Mouse (Mus musculus): ENCODE results near the gene Mettl26. TPM values are rescaled to one million over a fixed set of nuclear protein-coding genes. Genes with fewer than 3 reads are reported as not detected.
A peak's percentile ranks its signal among the peaks of the same experiment; 100 is the strongest.

The Mettl26 gene
- polyA plus RNA-seq, 2 experiments: 52.0 to 62.9 TPM

DNA sequence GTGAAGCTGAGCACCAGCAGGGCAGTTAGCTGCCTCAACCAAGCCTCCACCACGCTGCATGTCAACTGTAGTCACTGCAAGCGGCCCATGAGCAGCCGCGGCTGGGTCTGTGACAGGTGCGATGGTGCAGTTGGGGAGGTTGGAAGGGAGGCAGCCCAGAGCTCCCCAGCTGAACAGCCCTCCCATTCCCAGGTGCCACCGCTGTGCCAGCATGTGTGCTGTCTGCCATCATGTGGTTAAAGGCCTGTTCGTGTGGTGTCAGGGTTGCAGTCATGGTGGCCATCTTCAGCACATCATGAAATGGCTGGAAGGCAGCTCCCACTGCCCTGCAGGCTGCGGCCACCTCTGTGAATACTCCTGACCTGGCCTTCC is 46.7 kb upstream of the Mettl26 start:
- Histone ChIP-seq H3K36me3 (ENCODE audit: control insufficient read depth, insufficient read depth, low read length) (peaks cover 41% of the 10 kb centered on the region), H3K9me3 (ENCODE audit: control insufficient read depth, low read length) (no peaks in the 10 kb centered on the region), H3K4me3 (replicated peaks; ENCODE audit: low read length) (peak overlapping the region; percentile 67), H3K27me3 (ENCODE audit: control insufficient read depth, insufficient read depth, low read length) (no peaks in the 10 kb centered on the region), H3K4me2 (replicated peaks; ENCODE audit: low read depth, low read length, severe bottlenecking) (peak overlapping the region; percentile 79), H3K9ac (ENCODE audit: low read depth, low read length, severe bottlenecking) (peak overlapping the region; percentile 73; the same call in 1 of the 2 replicates), H3K4me1 (ENCODE audit: control insufficient read depth, insufficient read depth, low read length) (peaks cover 34% of the 10 kb centered on the region), H3K27ac (replicated peaks; ENCODE audit: low read depth, low read length) (peak overlapping the region; percentile 81; the same call in 1 of the 2 replicates)
- TF ChIP-seq POLR2A (IDR thresholded peaks at IDR 0.05; ENCODE audit: borderline replicate concordance, extremely low read depth, insufficient read depth, insufficient read length): no peak
- no peak for DNase-seq (ENCODE audit: low spot score)
- no peak for ATAC-seq (ENCODE audit: low FRiP score, low read depth)
- 88% methylated on average over 8 of the region's 8 CpGs for WGBS

DNA sequence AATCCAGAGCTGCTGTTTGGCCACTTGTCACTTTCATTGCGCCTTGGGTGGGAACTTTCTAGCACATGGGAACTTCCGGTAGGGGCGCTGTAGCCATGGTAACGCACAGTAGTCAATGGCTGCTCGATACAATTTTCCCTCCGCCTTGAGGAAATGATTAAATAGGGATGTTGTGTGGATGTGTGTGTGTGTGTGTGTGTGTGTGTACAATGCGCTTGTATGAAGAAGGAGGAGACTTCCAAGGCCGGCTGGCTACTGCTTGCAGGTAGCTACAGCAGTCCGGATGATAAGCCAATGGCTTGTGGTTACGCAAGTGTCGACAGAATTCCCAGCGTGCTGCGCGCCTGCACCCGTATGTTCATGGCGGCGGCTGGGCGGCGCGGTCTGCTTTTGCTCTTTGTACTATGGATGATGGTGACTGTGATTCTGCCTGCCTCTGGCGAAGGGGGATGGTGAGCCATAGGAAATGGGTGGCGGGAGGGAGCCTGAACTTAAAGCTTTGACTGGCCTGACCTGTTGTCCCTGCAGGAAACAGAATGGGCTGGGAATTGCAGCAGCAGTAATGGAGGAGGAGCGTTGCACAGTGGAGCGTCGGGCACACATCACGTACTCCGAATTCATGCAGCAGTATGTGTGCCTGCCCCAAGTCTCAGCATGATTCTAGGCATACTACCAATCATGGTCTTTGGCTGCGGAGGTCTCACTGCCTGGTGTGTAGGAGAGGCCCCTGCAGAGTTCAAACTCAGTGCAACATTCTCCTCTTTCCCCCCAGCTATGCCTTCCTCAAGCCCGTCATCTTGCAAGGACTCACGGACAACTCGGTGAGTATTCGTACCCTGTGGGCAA is 45.9 kb upstream of the Mettl26 start, which contains the start of gene Jmjd8:
Jmjd8 (plus strand) TSS at position 156 of the 846 bp plus-strand sequence.
- H3K36me3 ChIP-seq (ENCODE audit: control insufficient read depth, insufficient read depth, low read length): peaks cover 41% of the 10 kb centered on the region
- no peaks in the 10 kb centered on the region for H3K9me3 ChIP-seq (ENCODE audit: control insufficient read depth, low read length)
- WGBS: 2% methylated on average over 32 of the region's 32 CpGs
- TF ChIP-seq POLR2A (IDR thresholded peaks at IDR 0.05; ENCODE audit: borderline replicate concordance, extremely low read depth, insufficient read depth, insufficient read length): peak; percentile 63; the same call in 1 of the 2 replicates
- H3K4me2 ChIP-seq (replicated peaks; ENCODE audit: low read depth, low read length, severe bottlenecking): peak within 1 kb of the TSS; percentile 79
- DNase-seq (ENCODE audit: low spot score) (peak; percentile 87), ATAC-seq (ENCODE audit: low FRiP score, low read depth) (peak; percentile 54)
- peaks cover 36% of the 10 kb centered on the region for H3K4me1 ChIP-seq (ENCODE audit: control insufficient read depth, insufficient read depth, low read length)
- peak within 1 kb of the TSS; percentile 67 for H3K4me3 ChIP-seq (replicated peaks; ENCODE audit: low read length)
- H3K27ac ChIP-seq (replicated peaks; ENCODE audit: low read depth, low read length): peak within 1 kb of the TSS; percentile 81
- H3K27me3 ChIP-seq (ENCODE audit: control insufficient read depth, insufficient read depth, low read length): no peaks in the 10 kb centered on the region
- H3K9ac ChIP-seq (ENCODE audit: low read depth, low read length, severe bottlenecking): peak within 1 kb of the TSS; percentile 73

DNA sequence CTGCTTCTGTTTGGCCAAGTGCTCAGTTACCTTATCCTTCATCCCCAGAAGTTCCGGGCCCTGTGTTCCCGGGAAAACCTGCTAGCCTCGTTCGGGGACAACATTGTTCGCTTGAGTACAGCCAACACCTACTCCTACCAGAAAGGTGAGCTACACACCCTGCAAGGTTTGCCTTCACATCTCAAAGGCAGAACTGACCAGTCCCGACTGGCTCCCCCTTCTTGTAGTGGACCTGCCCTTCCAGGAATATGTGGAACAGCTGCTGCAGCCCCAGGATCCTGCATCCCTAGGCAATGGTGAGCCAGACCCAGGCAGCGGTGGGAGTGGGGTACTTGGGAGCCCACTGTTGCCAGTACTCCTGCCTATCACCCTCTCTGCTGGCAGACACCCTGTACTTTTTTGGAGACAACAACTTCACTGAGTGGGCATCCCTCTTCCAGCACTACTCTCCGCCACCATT is 45.3 kb upstream of the Mettl26 start:
- TF ChIP-seq POLR2A (IDR thresholded peaks at IDR 0.05; ENCODE audit: borderline replicate concordance, extremely low read depth, insufficient read depth, insufficient read length): no peak
- H3K27me3 ChIP-seq (ENCODE audit: control insufficient read depth, insufficient read depth, low read length): no peaks in the 10 kb centered on the region
- H3K36me3 ChIP-seq (ENCODE audit: control insufficient read depth, insufficient read depth, low read length): peaks cover 41% of the 10 kb centered on the region
- H3K27ac ChIP-seq (replicated peaks; ENCODE audit: low read depth, low read length): peak overlapping the region; percentile 81
- no peaks in the 10 kb centered on the region for H3K9me3 ChIP-seq (ENCODE audit: control insufficient read depth, low read length)
- peak overlapping the region; percentile 79 for H3K4me2 ChIP-seq (replicated peaks; ENCODE audit: low read depth, low read length, severe bottlenecking)
- ATAC-seq (ENCODE audit: low FRiP score, low read depth): no peak
- DNase-seq (ENCODE audit: low spot score): no peak
- WGBS: 42% methylated on average over 8 of the region's 8 CpGs
- H3K9ac ChIP-seq (ENCODE audit: low read depth, low read length, severe bottlenecking): peak overlapping the region; percentile 73
- H3K4me3 ChIP-seq (replicated peaks; ENCODE audit: low read length): peak overlapping the region; percentile 67
- peaks cover 36% of the 10 kb centered on the region for H3K4me1 ChIP-seq (ENCODE audit: control insufficient read depth, insufficient read depth, low read length)

DNA sequence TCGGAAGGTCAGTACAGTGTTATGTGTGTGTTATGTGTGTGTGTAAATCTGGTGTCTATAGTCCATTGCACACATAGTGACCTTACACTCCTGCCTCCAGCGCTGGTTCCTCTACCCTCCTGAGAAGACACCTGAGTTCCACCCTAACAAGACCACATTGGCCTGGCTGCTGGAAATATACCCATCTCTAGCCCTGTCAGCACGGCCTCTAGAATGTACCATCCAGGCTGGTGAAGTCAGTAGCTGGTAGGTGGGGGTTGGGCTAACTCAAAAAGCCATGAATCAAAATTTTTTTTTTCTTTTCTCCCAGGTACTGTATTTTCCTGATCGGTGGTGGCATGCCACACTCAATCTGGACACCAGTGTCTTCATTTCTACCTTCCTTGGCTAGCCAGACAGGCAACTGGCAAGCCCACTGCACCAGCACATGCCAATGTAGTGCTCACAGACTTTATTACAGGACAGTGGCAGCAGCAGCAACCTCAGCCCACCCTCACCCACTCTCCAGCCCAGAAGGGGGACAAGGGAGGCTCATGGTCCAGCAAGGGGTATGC is 44.6 kb upstream of the Mettl26 start:
- no peaks in the 10 kb centered on the region for H3K27me3 ChIP-seq (ENCODE audit: control insufficient read depth, insufficient read depth, low read length)
- no peaks in the 10 kb centered on the region for H3K9me3 ChIP-seq (ENCODE audit: control insufficient read depth, low read length)
- peaks cover 48% of the 10 kb centered on the region for H3K36me3 ChIP-seq (ENCODE audit: control insufficient read depth, insufficient read depth, low read length)
- ATAC-seq (ENCODE audit: low FRiP score, low read depth) (no peak), DNase-seq (ENCODE audit: low spot score) (no peak)
- TF ChIP-seq POLR2A (IDR thresholded peaks at IDR 0.05; ENCODE audit: borderline replicate concordance, extremely low read depth, insufficient read depth, insufficient read length): no peak
- H3K4me1 ChIP-seq (ENCODE audit: control insufficient read depth, insufficient read depth, low read length): peaks cover 40% of the 10 kb centered on the region
- WGBS: 87% methylated on average over 4 of the region's 4 CpGs
- peak overlapping the region; percentile 67 for H3K4me3 ChIP-seq (replicated peaks; ENCODE audit: low read length)
- no peak overlapping the region for H3K27ac ChIP-seq (replicated peaks; ENCODE audit: low read depth, low read length)
- peak overlapping the region; percentile 79 for H3K4me2 ChIP-seq (replicated peaks; ENCODE audit: low read depth, low read length, severe bottlenecking)
- H3K9ac ChIP-seq (ENCODE audit: low read depth, low read length, severe bottlenecking): no peak overlapping the region; the same call in 1 of the 2 replicates

DNA sequence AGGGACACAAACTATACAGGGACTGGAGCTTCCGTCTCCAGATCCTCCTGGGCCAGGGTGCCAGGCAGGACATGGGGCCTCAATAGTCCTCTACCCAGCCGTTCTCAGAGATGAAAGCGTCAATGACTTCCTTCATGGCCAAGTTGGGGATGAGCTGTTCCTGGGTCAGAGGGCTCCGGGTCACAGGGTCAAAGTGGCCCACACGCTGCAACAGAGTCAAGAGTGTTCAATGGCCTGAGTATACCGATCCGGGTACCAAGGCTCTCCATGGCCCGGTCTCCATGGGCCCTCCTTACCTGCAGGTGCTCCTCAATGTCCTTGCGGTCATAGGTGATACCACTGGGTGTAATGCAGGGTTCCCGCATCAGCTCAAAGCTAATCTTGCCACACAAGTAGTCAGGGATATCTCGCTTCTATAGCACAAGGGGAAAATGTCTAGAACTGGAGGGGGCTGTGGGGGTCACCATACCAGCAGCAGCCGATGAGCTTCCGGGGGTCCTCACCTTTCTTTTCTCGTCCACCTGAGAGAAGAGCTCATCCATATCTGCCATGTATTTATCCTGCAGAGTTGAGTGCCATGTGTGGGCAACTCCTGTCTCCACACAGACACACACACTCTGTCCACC is 44.0 kb upstream of the Mettl26 start:
- DNase-seq (ENCODE audit: low spot score): no peak
- WGBS: 86% methylated on average over 14 of the region's 14 CpGs

More for the DNA sequence above, 44.0 kb upstream of the Mettl26 start:
- Histone ChIP-seq H3K4me1 (ENCODE audit: control insufficient read depth, insufficient read depth, low read length) (peaks cover 43% of the 10 kb centered on the region), H3K4me2 (replicated peaks; ENCODE audit: low read depth, low read length, severe bottlenecking) (peak overlapping the region; percentile 91; the same call in 1 of the 2 replicates), H3K4me3 (replicated peaks; ENCODE audit: low read length) (peak overlapping the region; percentile 85), H3K27ac (replicated peaks; ENCODE audit: low read depth, low read length) (no peak overlapping the region), H3K9me3 (ENCODE audit: control insufficient read depth, low read length) (no peaks in the 10 kb centered on the region), H3K36me3 (ENCODE audit: control insufficient read depth, insufficient read depth, low read length) (peaks cover 50% of the 10 kb centered on the region), H3K9ac (ENCODE audit: low read depth, low read length, severe bottlenecking) (0 out of 2 replicates have a peak overlapping the region, but pooled peaks have one; percentile 77), H3K27me3 (ENCODE audit: control insufficient read depth, insufficient read depth, low read length) (no peaks in the 10 kb centered on the region)
- ATAC-seq (ENCODE audit: low FRiP score, low read depth): no peak
- TF ChIP-seq POLR2A (IDR thresholded peaks at IDR 0.05; ENCODE audit: borderline replicate concordance, extremely low read depth, insufficient read depth, insufficient read length): no peak

All from limb, embryonic 14.5 days (tissue).